Mouse (Mus musculus) midbrain, embryonic 14.5 days (tissue): ENCODE measurements around the gene Samd8. TPM values are rescaled to one million over a fixed set of nuclear protein-coding genes. Genes with fewer than 3 reads are reported as not detected.

Experiments
- ATAC-seq: fragments of 200-750 bp; cut with Nextera tagmentation; 2 replicates; pipeline ENCODE4 v1.8.0; 2017; ENCODE audit warnings: moderate number of reproducible peaks, moderate library complexity; ENCODE audit not compliant: low FRiP score, low TSS enrichment
- DNase-seq: peaks from one replicate; pipeline ENCODE4 v3.0.0-alpha.2; 2015
- H3K27ac ChIP-seq: fragments of 300-500 bp; sonication (generic); replicated peaks from 2 replicates; pipeline ENCODE4 v1.5.1; 2014; ENCODE audit warnings: mild to moderate bottlenecking, low read depth, low read length, moderate library complexity
- H3K27me3 ChIP-seq: fragments of 300-500 bp; sonication (generic); 2 replicates; pipeline ENCODE4 v1.6.1; 2014; ENCODE audit warnings: low read length, control low read depth, mixed read lengths; ENCODE audit not compliant: control insufficient read depth, insufficient read depth
- H3K36me3 ChIP-seq: fragments of 300-500 bp; sonication (generic); 2 replicates; pipeline ENCODE4 v1.6.1; 2014; ENCODE audit warnings: low read length, control low read depth; ENCODE audit not compliant: control insufficient read depth, insufficient read depth
- H3K4me1 ChIP-seq: fragments of 300-500 bp; sonication (generic); 2 replicates; pipeline ENCODE4 v1.6.1; 2014; ENCODE audit warnings: mild to moderate bottlenecking, antibody characterized with exemption, low read length, control low read depth; ENCODE audit not compliant: control insufficient read depth, insufficient read depth
- H3K4me2 ChIP-seq: fragments of 300-500 bp; sonication (generic); 2 replicates; pipeline ENCODE4 v1.6.1; 2014; ENCODE audit warnings: mild to moderate bottlenecking, low read length, moderate library complexity
- H3K4me3 ChIP-seq: fragments of 300-500 bp; sonication (generic); replicated peaks from 2 replicates; pipeline ENCODE4 v1.5.1; 2014; ENCODE audit warnings: low read depth, low read length
- H3K9ac ChIP-seq: fragments of 300-500 bp; sonication (generic); replicated peaks from 2 replicates; pipeline ENCODE4 v1.6.1; 2014; ENCODE audit warnings: mild to moderate bottlenecking, low read length, moderate library complexity
- H3K9me3 ChIP-seq: fragments of 300-500 bp; sonication (generic); 2 replicates; pipeline ENCODE4 v1.6.1; 2016; ENCODE audit warnings: low read length, control low read depth, mixed read lengths; ENCODE audit not compliant: control insufficient read depth
- WGBS: fragments of 180-500 bp; shearing (Covaris S2); extraction: QIAGEN DNeasy Blood & Tissue Kit; methylation state at CpG from one replicate; pipeline ENCODE4 v1.1.7; 2014; 5-methylcytosine and 5-hydroxymethylcytosine counted together
- polyA plus RNA-seq: library from polyadenylated mRNA; unstranded; fragments of >200 nt; fragmentation: Nextera tagmentation; extraction: Ambion mirVana; gene quantifications from 2 replicates; pipeline ENCODE4 v1.2.1, GENCODE M21; 2014

Gene Samd8
- polyA plus RNA-seq, 1 experiment from 2014 or later, result 23.4 TPM

GRCm38 (mm10) chr14:21750881-21751542 lies 681 bp downstream of the Samd8 start, which contains the start of gene Dusp13:
Gene Dusp13 (minus strand): TSS chr14:21751181.
- peak within 1 kb of the TSS; percentile 64 for H3K4me2 ChIP-seq
- no peaks in the 10 kb centered on the region for H3K9me3 ChIP-seq
- H3K9ac ChIP-seq, result peak within 1 kb of the TSS; percentile 91
- H3K27ac ChIP-seq, result peak within 1 kb of the TSS; percentile 85
- ATAC-seq (peak; percentile 74), DNase-seq (peak; percentile 80)
- no peaks in the 10 kb centered on the region for H3K36me3 ChIP-seq
- peak within 1 kb of the TSS; percentile 99 for H3K4me3 ChIP-seq
- WGBS, result under 1% methylated on average over 26 of the region's 26 CpGs
- H3K27me3 ChIP-seq, result no peaks in the 10 kb centered on the region
- peaks cover 12% of the 10 kb centered on the region for H3K4me1 ChIP-seq

DNA sequence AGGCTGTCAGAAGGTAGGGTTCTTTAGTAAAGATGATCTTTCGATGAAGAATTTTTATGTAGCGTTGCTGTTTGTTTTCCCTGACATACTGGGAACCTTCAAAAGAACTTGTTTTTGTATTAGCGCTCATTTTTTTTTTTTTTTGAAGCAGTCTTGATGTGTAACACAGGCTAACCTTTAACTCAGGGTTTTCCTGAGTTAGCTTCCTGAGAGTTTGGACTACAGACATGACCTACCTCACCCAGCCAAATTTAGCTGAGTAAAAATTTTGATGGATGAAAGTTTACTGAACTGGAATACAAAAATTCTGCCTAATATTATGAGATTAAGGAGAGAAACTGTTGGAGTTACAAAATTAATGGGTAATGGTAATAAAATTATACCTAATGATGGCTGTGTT lies 2.1 kb downstream of the Samd8 start:
- peaks cover 12% of the 10 kb centered on the region for H3K4me1 ChIP-seq
- H3K27me3 ChIP-seq, result no peaks in the 10 kb centered on the region
- WGBS, result 93% methylated on average over 3 of the region's 3 CpGs
- H3K9ac ChIP-seq, result peak overlapping the region; percentile 91; the same call in 1 of the 2 replicates
- no peak overlapping the region for H3K4me3 ChIP-seq
- H3K4me2 ChIP-seq, result peak overlapping the region; percentile 64
- no peak for ATAC-seq
- H3K9me3 ChIP-seq, result no peaks in the 10 kb centered on the region
- H3K36me3 ChIP-seq, result no peaks in the 10 kb centered on the region
- no peak overlapping the region for H3K27ac ChIP-seq
- no peak for DNase-seq

- DNase-seq (no peak), ATAC-seq (no peak)
- H3K4me1 ChIP-seq, result peaks cover 12% of the 10 kb centered on the region
- no peak overlapping the region for H3K27ac ChIP-seq
- no peak overlapping the region for H3K9ac ChIP-seq
- no peak overlapping the region for H3K4me2 ChIP-seq
- H3K27me3 ChIP-seq, result no peaks in the 10 kb centered on the region
- 79% methylated on average over 4 of the region's 4 CpGs for WGBS
- no peaks in the 10 kb centered on the region for H3K9me3 ChIP-seq
- no peaks in the 10 kb centered on the region for H3K36me3 ChIP-seq
- H3K4me3 ChIP-seq, result no peak overlapping the region
Measured at GRCm38 (mm10) chr14:21753367-21753766, 3.0 kb downstream of the Samd8 start.

DNA sequence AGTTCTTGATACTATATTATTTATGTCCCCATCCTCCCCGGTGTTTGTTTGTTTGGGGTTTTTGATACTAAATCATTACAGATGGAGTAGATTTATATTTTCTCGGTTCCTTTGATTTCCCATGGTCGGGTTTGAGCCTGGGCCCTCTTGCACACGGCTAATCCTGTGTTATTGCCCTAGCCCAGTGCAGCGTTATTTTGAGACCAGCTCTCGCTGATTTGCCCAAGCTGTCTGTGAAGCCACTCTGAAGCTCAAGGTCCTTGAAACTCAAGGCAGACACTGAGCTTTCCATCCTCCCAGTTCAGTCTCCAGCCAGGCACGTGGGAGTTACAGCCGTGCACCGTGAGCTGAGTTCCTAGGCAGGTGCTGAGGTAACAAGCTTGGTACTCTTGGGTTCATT lies 11.2 kb downstream of the Samd8 start:
- no peak overlapping the region for H3K4me2 ChIP-seq
- H3K9me3 ChIP-seq, result no peaks in the 10 kb centered on the region
- no peaks in the 10 kb centered on the region for H3K36me3 ChIP-seq
- no peak overlapping the region for H3K9ac ChIP-seq
- H3K4me1 ChIP-seq, result no peaks in the 10 kb centered on the region
- ATAC-seq (no peak), DNase-seq (no peak)
- H3K4me3 ChIP-seq, result no peak overlapping the region
- H3K27me3 ChIP-seq, result no peaks in the 10 kb centered on the region
- H3K27ac ChIP-seq, result no peak overlapping the region
- 92% methylated on average over 9 of the region's 9 CpGs for WGBS

GRCm38 (mm10) chr14:21763736-21764135 lies 13.4 kb downstream of the Samd8 start:
- no peak for ATAC-seq
- WGBS, result 95% methylated on average over 3 of the region's 3 CpGs
- Histone ChIP-seq H3K27me3 (no peaks in the 10 kb centered on the region), H3K4me3 (no peak overlapping the region), H3K4me1 (no peaks in the 10 kb centered on the region), H3K4me2 (no peak overlapping the region), H3K27ac (no peak overlapping the region), H3K36me3 (no peaks in the 10 kb centered on the region), H3K9me3 (no peaks in the 10 kb centered on the region), H3K9ac (no peak overlapping the region)
- no peak for DNase-seq

DNA sequence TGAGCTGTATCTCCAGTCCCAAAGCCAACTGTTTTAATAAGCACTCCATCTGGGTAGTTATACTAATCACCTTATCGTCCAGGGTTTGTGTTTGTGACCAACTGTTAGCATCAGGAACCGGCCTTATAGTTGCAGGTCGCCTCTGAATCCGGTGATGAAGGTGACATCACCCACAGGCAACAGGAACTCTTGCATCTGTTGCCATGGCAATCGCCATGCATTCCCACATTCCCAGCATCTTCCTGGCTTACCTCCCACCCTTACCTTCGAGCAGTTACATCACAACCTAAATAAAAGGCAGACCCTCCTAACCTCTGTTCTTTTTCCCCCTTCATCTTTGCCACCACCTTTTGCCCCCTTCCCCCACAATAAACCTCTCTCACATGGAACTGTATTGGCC lies 14.3 kb downstream of the Samd8 start:
- Histone ChIP-seq H3K4me2 (no peak overlapping the region), H3K9me3 (no peaks in the 10 kb centered on the region), H3K4me1 (no peaks in the 10 kb centered on the region; the same call in 1 of the 2 replicates), H3K4me3 (no peak overlapping the region), H3K36me3 (no peaks in the 10 kb centered on the region), H3K27me3 (no peaks in the 10 kb centered on the region), H3K9ac (no peak overlapping the region), H3K27ac (no peak overlapping the region)
- 84% methylated on average over 6 of the region's 6 CpGs for WGBS
- DNase-seq, result no peak
- ATAC-seq, result no peak

DNA sequence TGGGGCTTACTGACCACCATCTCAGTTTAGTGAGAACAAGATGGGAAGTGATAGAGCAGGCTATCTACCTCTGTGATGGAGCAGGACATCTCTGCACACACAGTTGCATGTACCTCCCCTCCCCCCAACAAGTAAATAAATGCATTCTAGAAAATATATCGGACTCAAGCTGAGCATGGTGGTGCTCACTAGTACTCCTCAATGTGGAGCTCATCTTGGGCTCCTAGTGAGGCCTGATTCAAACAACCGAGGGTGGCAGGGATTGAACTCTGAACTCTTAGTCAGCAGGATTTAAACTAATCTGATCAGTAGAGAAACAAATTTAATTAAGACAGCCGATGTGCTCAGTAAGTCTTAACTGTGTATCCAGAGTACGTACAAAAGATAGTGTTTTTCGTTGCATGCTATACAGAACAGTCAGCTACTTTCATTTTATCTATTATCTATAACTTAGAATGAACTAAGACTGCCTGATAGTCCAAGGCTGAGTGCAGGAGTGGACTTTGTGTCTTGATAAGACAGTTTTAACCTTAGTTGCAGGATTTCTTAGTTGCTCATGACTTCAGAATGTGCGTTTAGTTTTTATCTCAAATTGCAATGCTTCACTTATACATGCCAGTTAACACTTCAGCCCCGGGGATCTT lies 15.5 kb downstream of the Samd8 start:
- Histone ChIP-seq H3K27me3 (no peaks in the 10 kb centered on the region), H3K4me2 (no peak overlapping the region), H3K9me3 (no peaks in the 10 kb centered on the region), H3K4me3 (no peak overlapping the region), H3K36me3 (no peaks in the 10 kb centered on the region), H3K4me1 (no peaks in the 10 kb centered on the region; the same call in 1 of the 2 replicates), H3K9ac (no peak overlapping the region), H3K27ac (no peak overlapping the region)
- ATAC-seq, result no peak
- no peak for DNase-seq
- WGBS, result 73% methylated on average over 7 of the region's 7 CpGs

DNA sequence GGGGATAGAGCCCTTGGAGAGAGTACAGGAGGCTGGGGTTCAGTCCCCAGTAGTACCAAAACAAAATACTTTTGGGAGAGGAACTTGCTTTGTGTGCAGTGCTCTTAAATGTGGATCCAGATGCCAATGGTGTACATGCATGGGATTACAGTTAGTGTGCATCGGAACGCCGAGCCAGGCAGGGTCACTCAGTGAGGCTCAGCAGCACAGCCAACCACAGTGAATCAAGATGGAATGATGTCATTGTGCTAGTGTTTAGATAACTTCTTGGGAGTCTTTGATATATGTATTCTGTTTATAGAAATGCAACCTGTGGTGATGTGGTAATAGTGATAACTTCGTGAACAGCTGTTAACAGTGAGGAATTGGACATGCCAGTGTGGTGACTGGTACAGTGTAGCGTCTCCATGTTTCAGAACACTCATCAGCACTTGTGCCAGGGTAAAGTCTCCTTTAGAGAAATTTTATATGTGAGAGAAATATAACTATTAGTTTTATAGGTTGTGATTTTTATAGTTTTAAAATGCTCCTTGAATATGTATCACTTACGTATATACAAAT lies 16.1 kb downstream of the Samd8 start:
- WGBS, result 96% methylated on average over 6 of the region's 6 CpGs
- ATAC-seq, result no peak

More for the DNA sequence above, 16.1 kb downstream of the Samd8 start:
- no peak overlapping the region for H3K4me2 ChIP-seq
- no peak overlapping the region for H3K27ac ChIP-seq
- no peaks in the 10 kb centered on the region for H3K36me3 ChIP-seq
- H3K4me3 ChIP-seq, result no peak overlapping the region
- no peaks in the 10 kb centered on the region; the same call in 1 of the 2 replicates for H3K4me1 ChIP-seq
- H3K9me3 ChIP-seq, result no peaks in the 10 kb centered on the region
- no peaks in the 10 kb centered on the region for H3K27me3 ChIP-seq
- H3K9ac ChIP-seq, result no peak overlapping the region
- no peak for DNase-seq
